Mouse (Mus musculus): ENCODE results near the gene Phospho1. TPM values are rescaled to one million over a fixed set of nuclear protein-coding genes. Genes with fewer than 3 reads are reported as not detected.

Phospho1 gene
- polyA plus RNA-seq (2017; shearing (Covaris generic)): not detected

GRCm38 (mm10) chr11:95824071-95824876 is at the start of gene Phospho1:
TSS of gene Phospho1 (plus strand) at chr11:95824499.

GRCm38 (mm10) chr11:95837059-95837458 is 12.8 kb downstream of the Phospho1 start, which contains the start of gene Gngt2:
TSS of gene Gngt2 (plus strand) at chr11:95837216.

DNA sequence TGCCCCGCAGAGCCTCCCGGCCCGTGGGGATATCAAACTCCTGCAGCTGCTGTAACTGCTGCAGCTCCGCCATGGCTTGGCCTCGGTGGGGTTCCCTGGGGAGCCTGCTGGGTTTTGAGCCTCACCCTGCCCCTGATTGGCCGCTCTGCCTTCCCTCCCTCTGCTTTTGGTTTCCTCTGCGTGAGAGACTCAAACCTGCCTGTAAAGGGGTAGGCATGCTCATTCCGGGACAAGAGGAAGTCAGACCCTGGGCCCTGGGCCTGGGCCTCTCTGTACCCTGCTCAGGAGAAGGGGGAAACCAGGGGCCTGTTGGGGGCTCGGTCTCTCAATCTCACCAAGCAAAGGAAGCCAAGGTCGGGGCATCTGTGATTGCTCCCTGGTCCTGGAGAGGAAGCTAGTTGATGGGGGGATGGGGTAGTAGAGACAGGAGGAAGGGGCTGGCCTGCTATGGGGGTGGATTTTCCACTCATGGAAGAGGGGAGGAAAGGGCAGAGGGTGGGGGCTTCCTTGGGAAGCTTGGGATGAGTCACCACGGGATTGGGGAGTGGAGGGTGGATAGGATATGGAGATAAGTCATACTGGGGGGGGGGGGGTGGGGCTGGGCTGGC is 17.9 kb downstream of the Phospho1 start, which contains the start of gene Abi3:
TSS of gene Abi3 (minus strand) at position 403 of the 608 bp plus-strand sequence.

Other genes with a start within 250 kb of the Phospho1 start
- gene Ngfr, start 236.8 kb upstream of the Phospho1 start, polyA plus RNA-seq (2017; shearing (Covaris generic)): not detected
- gene Phb, start 157.5 kb upstream of the Phospho1 start, polyA plus RNA-seq (2017; shearing (Covaris generic)): 87.0 TPM
- 19.1 TPM for gene Zfp652, start 111.8 kb upstream of the Phospho1 start, polyA plus RNA-seq (2017; shearing (Covaris generic))
- gene B130006D01Rik, start 100.9 kb upstream of the Phospho1 start, polyA plus RNA-seq (2017; shearing (Covaris generic)): 2.3 TPM
- 38.1 TPM for gene Gngt2, start 12.7 kb downstream of the Phospho1 start, polyA plus RNA-seq (2017; shearing (Covaris generic))
- 74.8 TPM for gene Abi3, start 18.0 kb downstream of the Phospho1 start, polyA plus RNA-seq (2017; shearing (Covaris generic))
- 0.10 TPM for gene B4galnt2, start 90.4 kb downstream of the Phospho1 start, polyA plus RNA-seq (2017; shearing (Covaris generic))
- gene Igf2bp1, start 181.4 kb downstream of the Phospho1 start, polyA plus RNA-seq (2017; shearing (Covaris generic)): 0.08 TPM
- gene Gip, start 200.0 kb downstream of the Phospho1 start, polyA plus RNA-seq (2017; shearing (Covaris generic)): not detected
- 85.6 TPM for gene Snf8, start 210.4 kb downstream of the Phospho1 start, polyA plus RNA-seq (2017; shearing (Covaris generic))
- gene Ube2z, start 240.9 kb downstream of the Phospho1 start, polyA plus RNA-seq (2017; shearing (Covaris generic)): 42.9 TPM

Data from CD4-positive, CD25-positive, alpha-beta regulatory T cell (primary cell).